Mouse (Mus musculus): ENCODE results near the gene Ccdc155.

The Ccdc155 gene

GRCm38 (mm10) chr7:45156206-45156605, 48.5 kb downstream of the Ccdc155 start:
- ChIA-PET POLR2A (interaction anchor here in 2 of 4 experiments (0.6 to 7.3 kb wide), 21 partner anchors 8 to 562 kb away, joined by 3 to 57 read pairs (median 5); partner anchors contain the start of genes Atf5 (in 1 of the 2), Il4i1 (in 1 of the 2), Nup62 (in 1 of the 2) and Rcn3 (in 1 of the 2)), CTCF (interaction anchor here in 3 of 4 experiments (0.6 to 3.0 kb wide), 15 partner anchors 9 to 185 kb away, joined by 3 to 34 read pairs (median 4); partner anchors contain the start of genes Flt3l (in 2 of the 3), Gm45713 (in 2 of the 3), Ccdc155 (in 1 of the 3) and Rcn3 (in 1 of the 3))

GRCm38 (mm10) chr7:45155590-45155989, 49.1 kb downstream of the Ccdc155 start:
- CTCF ChIA-PET = interaction anchor here in 3 of 4 experiments (0.5 to 3.0 kb wide), 36 partner anchors 8 to 473 kb away, joined by 3 to 34 read pairs (median 4); partner anchors contain the start of genes Ccdc155 (in 2 of the 3), Flt3l (in 2 of the 3), Gm45713 (in 2 of the 3) and Gys1 (in 1 of the 3)
- POLR2A ChIA-PET = interaction anchor here in 3 of 4 experiments (0.6 to 7.3 kb wide), 66 partner anchors 8 to 517 kb away, joined by 3 to 144 read pairs (median 7); partner anchors contain the start of genes Ccdc155 (in 2 of the 3), Fcgrt (in 2 of the 3), Rpl13a (in 2 of the 3) and Rras (in 2 of the 3)

- ChIA-PET CTCF (interaction anchor here in 3 of 4 experiments (0.5 to 3.0 kb wide), 49 partner anchors 8 to 501 kb away, joined by 3 to 34 read pairs (median 4); partner anchors contain the start of genes Flt3l (in 3 of the 3), Gm45713 (in 3 of the 3), Ccdc155 (in 2 of the 3) and Gys1 (in 2 of the 3)), POLR2A (interaction anchor here in 3 of 4 experiments (0.6 to 7.3 kb wide), 144 partner anchors 9 to 741 kb away, joined by 3 to 144 read pairs (median 4); partner anchors contain the start of genes Ccdc155 (in 2 of the 3), Fcgrt (in 2 of the 3), Gys1 (in 2 of the 3) and Plekha4 (in 2 of the 3))
Measured at GRCm38 (mm10) chr7:45154993-45155514, 49.6 kb downstream of the Ccdc155 start.

GRCm38 (mm10) chr7:45154096-45154992, 50.3 kb downstream of the Ccdc155 start, which contains the start of the genes Pih1d1 and Aldh16a1:
Gene Pih1d1 (plus strand): TSS chr7:45154303.
Gene Aldh16a1 (minus strand): TSS chr7:45154584.
- ChIA-PET POLR2A (interaction anchor here in 3 of 4 experiments (0.5 to 7.3 kb wide), 138 partner anchors 9 to 742 kb away, joined by 3 to 144 read pairs (median 5); partner anchors contain the start of genes Ccdc155 (in 2 of the 3), Fcgrt (in 2 of the 3), Gys1 (in 2 of the 3) and Plekha4 (in 2 of the 3)), CTCF (interaction anchor here in 3 of 4 experiments (0.5 to 3.0 kb wide), 42 partner anchors 9 to 501 kb away, joined by 3 to 34 read pairs (median 4); partner anchors contain the start of genes Flt3l (in 2 of the 3), Gm45713 (in 2 of the 3), Gys1 (in 2 of the 3) and Ccdc155 (in 1 of the 3))

GRCm38 (mm10) chr7:45153586-45153985, 51.1 kb downstream of the Ccdc155 start:
- CTCF ChIA-PET = interaction anchor here in 3 of 4 experiments (0.6 to 2.2 kb wide), 5 partner anchors 9 to 292 kb away, joined by 3 to 13 read pairs (median 4); no protein-coding TSS in a partner anchor
- POLR2A ChIA-PET = interaction anchor here in 3 of 4 experiments (0.8 to 7.3 kb wide), 42 partner anchors 8 to 485 kb away, joined by 3 to 144 read pairs (median 9); partner anchors contain the start of genes Fcgrt (in 2 of the 3), Rpl13a (in 2 of the 3), Rras (in 2 of the 3) and Slc17a7 (in 2 of the 3)

- CTCF ChIA-PET = interaction anchor here in 3 of 4 experiments (0.6 to 1.5 kb wide), 4 partner anchors 9 to 292 kb away, joined by 3 to 13 read pairs (median 4); no protein-coding TSS in a partner anchor
- POLR2A ChIA-PET = interaction anchor here in 3 of 4 experiments (0.8 to 7.3 kb wide), 35 partner anchors 7 to 283 kb away, joined by 3 to 144 read pairs (median 9); partner anchors contain the start of genes Rpl13a (in 2 of the 3), Slc17a7 (in 2 of the 3), Ccdc155 (in 1 of the 3) and Fcgrt (in 1 of the 3)
Measured at GRCm38 (mm10) chr7:45153052-45153451, 51.6 kb downstream of the Ccdc155 start.

GRCm38 (mm10) chr7:45151303-45151702, 53.4 kb downstream of the Ccdc155 start:
- ChIA-PET POLR2A (interaction anchor here in 3 of 4 experiments (0.7 to 7.3 kb wide), 27 partner anchors 9 to 302 kb away, joined by 3 to 144 read pairs (median 4); partner anchors contain the start of genes Flt3l (in 3 of the 3), Gm45713 (in 3 of the 3), Ccdc155 (in 2 of the 3) and Rpl13a (in 2 of the 3)), CTCF (interaction anchor here (0.6 to 3.4 kb wide), 10 partner anchors 15 to 253 kb away, joined by 3 to 10 read pairs (median 4); partner anchors contain the start of genes Flt3l (in 3 of the 4), Gm45713 (in 3 of the 4) and Prmt1 (in 1 of the 4))

GRCm38 (mm10) chr7:45150321-45150720, 54.4 kb downstream of the Ccdc155 start:
- POLR2A ChIA-PET = interaction anchor here (0.6 to 7.3 kb wide), 24 partner anchors 8 to 312 kb away, joined by 3 to 144 read pairs (median 4); partner anchors contain the start of genes Rpl13a (in 3 of the 4), Flt3l (in 2 of the 4), Gm45713 (in 2 of the 4) and Ccdc155 (in 1 of the 4)
- CTCF ChIA-PET = interaction anchor here (0.5 to 3.4 kb wide), 15 partner anchors 12 to 254 kb away, joined by 3 to 10 read pairs (median 4); partner anchors contain the start of genes Flt3l (in 3 of the 4), Gm45713 (in 3 of the 4) and Ap2a1 (in 1 of the 4)

GRCm38 (mm10) chr7:45149545-45149944, 55.1 kb downstream of the Ccdc155 start:
- POLR2A ChIA-PET = interaction anchor here in 3 of 4 experiments (0.5 to 7.3 kb wide), 7 partner anchors 12 to 308 kb away, joined by 3 to 144 read pairs (median 3); partner anchors contain the start of genes Rpl13a (in 2 of the 3), Rps11 (in 1 of the 3) and Slc17a7 (in 1 of the 3)

GRCm38 (mm10) chr7:45148534-45149098, 56.1 kb downstream of the Ccdc155 start:
- CTCF ChIA-PET = no interaction called here
- POLR2A ChIA-PET = interaction anchor here in 2 of 4 experiments (1.1 to 7.3 kb wide), 3 partner anchors 15 to 20 kb away, joined by 3 to 101 read pairs (median 57); partner anchors contain the start of genes Rpl13a (in 1 of the 2) and Slc17a7 (in 1 of the 2)

More at GRCm38 (mm10) chr7:45149545-45149944, 55.1 kb downstream of the Ccdc155 start:
- CTCF ChIA-PET = interaction anchor here (0.6 to 3.4 kb wide), 6 partner anchors 13 to 220 kb away, joined by 3 to 10 read pairs (median 4); partner anchors contain the start of genes Flt3l (in 3 of the 4), Gm45713 (in 3 of the 4) and Ap2a1 (in 1 of the 4)

GRCm38 (mm10) chr7:45147899-45148298, 56.8 kb downstream of the Ccdc155 start:
- ChIA-PET POLR2A (interaction anchor here in 2 of 4 experiments (1.0 to 2.2 kb wide), 4 partner anchors 11 to 56 kb away, joined by 3 to 9 read pairs (median 3); partner anchors contain the start of genes Flt3l (in 1 of the 2), Gm45713 (in 1 of the 2) and Rcn3 (in 1 of the 2)), CTCF (no interaction called here)

- CTCF ChIA-PET = no interaction called here
- POLR2A ChIA-PET = interaction anchor here in 2 of 4 experiments (1.0 to 2.2 kb wide), 6 partner anchors 10 to 89 kb away, joined by 3 to 9 read pairs (median 4); partner anchors contain the start of genes Flt3l (in 2 of the 2), Gm45713 (in 1 of the 2) and Rcn3 (in 1 of the 2)
Measured at GRCm38 (mm10) chr7:45147267-45147666, 57.4 kb downstream of the Ccdc155 start.

GRCm38 (mm10) chr7:45145460-45145859, 59.2 kb downstream of the Ccdc155 start:
- ChIA-PET POLR2A (interaction anchor here in 2 of 4 experiments (0.8 to 6.2 kb wide), 7 partner anchors 8 to 78 kb away, joined by 3 to 35 read pairs (median 9); partner anchors contain the start of genes Aldh16a1 (in 2 of the 2), Pih1d1 (in 2 of the 2), Ccdc155 (in 1 of the 2) and Flt3l (in 1 of the 2)), CTCF (interaction anchor here in 2 of 4 experiments (1.1 to 2.7 kb wide), 4 partner anchors 9 to 78 kb away, joined by 3 to 8 read pairs (median 5); partner anchors contain the start of genes Flt3l (in 2 of the 2) and Gm45713 (in 2 of the 2))

GRCm38 (mm10) chr7:45144368-45145174, 60.1 kb downstream of the Ccdc155 start:
- CTCF ChIA-PET = interaction anchor here in 2 of 4 experiments (0.9 to 2.7 kb wide), 4 partner anchors 8 to 77 kb away, joined by 3 to 8 read pairs (median 6); partner anchors contain the start of genes Flt3l (in 1 of the 2) and Gm45713 (in 1 of the 2)
- POLR2A ChIA-PET = interaction anchor here in 3 of 4 experiments (0.7 to 6.2 kb wide), 10 partner anchors 9 to 77 kb away, joined by 3 to 35 read pairs (median 4); partner anchors contain the start of genes Aldh16a1 (in 2 of the 3), Pih1d1 (in 2 of the 3), Ccdc155 (in 1 of the 3) and Rpl13a (in 1 of the 3)

All from embryonic stem cell, embryonic (primary cell).